Mouse (Mus musculus) midbrain, postnatal 0 days (tissue): ENCODE results near the gene Raet1e. TPM values are rescaled to one million over a fixed set of nuclear protein-coding genes. Genes with fewer than 3 reads are reported as not detected.

Experiments
- ATAC-seq: fragments of 200-750 bp; cut with Nextera tagmentation; 2 replicates; pipeline ENCODE4 v1.8.0; 2017; ENCODE audit warnings: moderate number of reproducible peaks, mild to moderate bottlenecking, moderate TSS enrichment, moderate library complexity; ENCODE audit not compliant: low FRiP score
- DNase-seq: peaks from one replicate; pipeline ENCODE4 v3.0.0-alpha.2; 2015; ENCODE audit warnings: low spot score
- H3K27ac ChIP-seq: fragments of 300-500 bp; sonication (generic); 2 replicates; pipeline ENCODE4 v1.5.1; 2014; ENCODE audit warnings: low read depth, mild to moderate bottlenecking, low read length, mixed read lengths
- H3K27me3 ChIP-seq: fragments of 300-500 bp; sonication (generic); 2 replicates; pipeline ENCODE4 v1.6.1; 2014; ENCODE audit warnings: low read length, control low read depth, mixed read lengths; ENCODE audit not compliant: insufficient read depth
- H3K36me3 ChIP-seq: fragments of 300-500 bp; sonication (generic); 2 replicates; pipeline ENCODE4 v1.6.1; 2014; ENCODE audit warnings: low read length, control low read depth, mixed read lengths; ENCODE audit not compliant: insufficient read depth
- H3K4me1 ChIP-seq: fragments of 300-500 bp; sonication (generic); 2 replicates; pipeline ENCODE4 v1.6.1; 2014; ENCODE audit warnings: mild to moderate bottlenecking, control low read depth, antibody characterized with exemption, low read length, mixed read lengths; ENCODE audit not compliant: insufficient read depth
- H3K4me2 ChIP-seq: fragments of 300-500 bp; sonication (generic); 2 replicates; pipeline ENCODE4 v1.6.1; 2014; ENCODE audit warnings: low read depth, mild to moderate bottlenecking, low read length, mixed read lengths; ENCODE audit not compliant: poor library complexity, severe bottlenecking
- H3K4me3 ChIP-seq: fragments of 300-500 bp; sonication (generic); 2 replicates; pipeline ENCODE4 v1.5.1; 2014; ENCODE audit warnings: low read depth, mild to moderate bottlenecking, low read length, moderate library complexity
- H3K9ac ChIP-seq: fragments of 300-500 bp; sonication (generic); replicated peaks from 2 replicates; pipeline ENCODE4 v1.6.1; 2014; ENCODE audit warnings: mild to moderate bottlenecking, low read length, moderate library complexity, mixed read lengths; ENCODE audit not compliant: poor library complexity, severe bottlenecking
- H3K9me3 ChIP-seq: fragments of 300-500 bp; sonication (generic); 2 replicates; pipeline ENCODE4 v1.6.1; 2016; ENCODE audit warnings: low read length, control low read depth
- CTCF ChIP-seq: IDR thresholded peaks from 2 replicates; pipeline ENCODE4 v1.5.1; 2016; ENCODE audit warnings: antibody characterized with exemption, mild to moderate bottlenecking
- WGBS: fragments of 180-500 bp; shearing (Covaris S2); extraction: QIAGEN DNeasy Blood & Tissue Kit; methylation state at CpG from one replicate; pipeline ENCODE4 v1.1.7; 2014; 5-methylcytosine and 5-hydroxymethylcytosine counted together
- polyA plus RNA-seq: library from polyadenylated mRNA; unstranded; fragments of >200 nt; fragmentation: Nextera tagmentation; extraction: Ambion mirVana; gene quantifications from 2 replicates; pipeline ENCODE4 v1.2.1, GENCODE M21; 2015
- total RNA-seq: library from RNA; depleted of rRNA; stranded (reverse); fragments of >200 nt; gene quantifications from 2 replicates; pipeline ENCODE4 v1.2.3, GENCODE M21; 2014

The Raet1e gene
- total and polyA plus RNA-seq, 2 experiments from 2014 or later, result 0.11 TPM; not detected in 1

- Histone ChIP-seq H3K4me3 (no peak overlapping the region), H3K27ac (no peak overlapping the region), H3K9ac (no peak overlapping the region), H3K9me3 (no peaks in the 10 kb centered on the region), H3K27me3 (no peaks in the 10 kb centered on the region), H3K4me2 (no peak overlapping the region), H3K36me3 (no peaks in the 10 kb centered on the region), H3K4me1 (no peaks in the 10 kb centered on the region)
- no peak for TF ChIP-seq CTCF
- ATAC-seq (no peak), DNase-seq (no peak)
- 71% methylated on average over 8 of the region's 8 CpGs for WGBS
Observed at GRCm38 (mm10) chr10:22297766-22298461, 139.5 kb downstream of the Raet1e start.

GRCm38 (mm10) chr10:22299324-22299723, 141.0 kb downstream of the Raet1e start:
- no peak overlapping the region for H3K27ac ChIP-seq
- 92% methylated on average over 2 of the region's 2 CpGs for WGBS
- H3K27me3 ChIP-seq, result no peaks in the 10 kb centered on the region
- H3K36me3 ChIP-seq, result no peaks in the 10 kb centered on the region
- no peak overlapping the region for H3K4me3 ChIP-seq
- no peaks in the 10 kb centered on the region for H3K9me3 ChIP-seq
- DNase-seq (no peak), ATAC-seq (no peak)
- no peak overlapping the region for H3K9ac ChIP-seq
- no peak overlapping the region for H3K4me2 ChIP-seq
- no peak for TF ChIP-seq CTCF
- no peaks in the 10 kb centered on the region for H3K4me1 ChIP-seq

- H3K9me3 ChIP-seq, result no peaks in the 10 kb centered on the region
- no peak for TF ChIP-seq CTCF
- H3K4me2 ChIP-seq, result no peak overlapping the region
- 88% methylated on average over 1 of the region's 1 CpGs for WGBS
- DNase-seq, result no peak
- ATAC-seq, result no peak
- H3K4me1 ChIP-seq, result no peaks in the 10 kb centered on the region
- no peaks in the 10 kb centered on the region for H3K36me3 ChIP-seq
- no peak overlapping the region for H3K4me3 ChIP-seq
- no peaks in the 10 kb centered on the region for H3K27me3 ChIP-seq
- H3K27ac ChIP-seq, result no peak overlapping the region
- H3K9ac ChIP-seq, result no peak overlapping the region
Observed at GRCm38 (mm10) chr10:22301641-22302040, 143.3 kb downstream of the Raet1e start.

- Histone ChIP-seq H3K27ac (no peak overlapping the region), H3K9ac (no peak overlapping the region), H3K27me3 (no peaks in the 10 kb centered on the region), H3K4me3 (no peak overlapping the region), H3K9me3 (no peaks in the 10 kb centered on the region), H3K36me3 (no peaks in the 10 kb centered on the region), H3K4me2 (no peak overlapping the region), H3K4me1 (no peaks in the 10 kb centered on the region)
- no peak for ATAC-seq
- no peak for TF ChIP-seq CTCF
- WGBS, result 80% methylated on average over 5 of the region's 5 CpGs
- no peak for DNase-seq
Observed at GRCm38 (mm10) chr10:22302344-22303057, 144.1 kb downstream of the Raet1e start.

- Histone ChIP-seq H3K4me2 (no peak overlapping the region), H3K27me3 (no peaks in the 10 kb centered on the region), H3K36me3 (no peaks in the 10 kb centered on the region), H3K9ac (no peak overlapping the region), H3K4me1 (no peaks in the 10 kb centered on the region), H3K9me3 (no peaks in the 10 kb centered on the region), H3K27ac (no peak overlapping the region), H3K4me3 (no peak overlapping the region)
- TF ChIP-seq CTCF, result no peak
- 90% methylated on average over 6 of the region's 6 CpGs for WGBS
- ATAC-seq (no peak), DNase-seq (no peak)
Observed at GRCm38 (mm10) chr10:22303736-22304135, 145.4 kb downstream of the Raet1e start.

- Histone ChIP-seq H3K4me3 (no peak overlapping the region), H3K4me2 (no peak overlapping the region), H3K27me3 (no peaks in the 10 kb centered on the region), H3K4me1 (no peaks in the 10 kb centered on the region), H3K9me3 (no peaks in the 10 kb centered on the region), H3K9ac (no peak overlapping the region), H3K36me3 (no peaks in the 10 kb centered on the region), H3K27ac (no peak overlapping the region)
- TF ChIP-seq CTCF, result no peak
- 82% methylated on average over 4 of the region's 4 CpGs for WGBS
- no peak for DNase-seq
- ATAC-seq, result no peak
Observed at GRCm38 (mm10) chr10:22305801-22306200, 147.4 kb downstream of the Raet1e start.
